Mouse (Mus musculus): ENCODE measurements around the gene Pnma1. TPM values are rescaled to one million over a fixed set of nuclear protein-coding genes. Genes with fewer than 3 reads are reported as not detected.
A peak's percentile ranks its signal among the peaks of the same experiment; 100 is the strongest.
"Not testable (repeated sequence)": the region's sequence is repeated elsewhere in the genome, so short reads cannot be mapped to it uniquely, and the experiment has no call there.

The Pnma1 gene
- total RNA-seq, 2 experiments from 2014 or later = 0.14 to 0.18 TPM

DNA sequence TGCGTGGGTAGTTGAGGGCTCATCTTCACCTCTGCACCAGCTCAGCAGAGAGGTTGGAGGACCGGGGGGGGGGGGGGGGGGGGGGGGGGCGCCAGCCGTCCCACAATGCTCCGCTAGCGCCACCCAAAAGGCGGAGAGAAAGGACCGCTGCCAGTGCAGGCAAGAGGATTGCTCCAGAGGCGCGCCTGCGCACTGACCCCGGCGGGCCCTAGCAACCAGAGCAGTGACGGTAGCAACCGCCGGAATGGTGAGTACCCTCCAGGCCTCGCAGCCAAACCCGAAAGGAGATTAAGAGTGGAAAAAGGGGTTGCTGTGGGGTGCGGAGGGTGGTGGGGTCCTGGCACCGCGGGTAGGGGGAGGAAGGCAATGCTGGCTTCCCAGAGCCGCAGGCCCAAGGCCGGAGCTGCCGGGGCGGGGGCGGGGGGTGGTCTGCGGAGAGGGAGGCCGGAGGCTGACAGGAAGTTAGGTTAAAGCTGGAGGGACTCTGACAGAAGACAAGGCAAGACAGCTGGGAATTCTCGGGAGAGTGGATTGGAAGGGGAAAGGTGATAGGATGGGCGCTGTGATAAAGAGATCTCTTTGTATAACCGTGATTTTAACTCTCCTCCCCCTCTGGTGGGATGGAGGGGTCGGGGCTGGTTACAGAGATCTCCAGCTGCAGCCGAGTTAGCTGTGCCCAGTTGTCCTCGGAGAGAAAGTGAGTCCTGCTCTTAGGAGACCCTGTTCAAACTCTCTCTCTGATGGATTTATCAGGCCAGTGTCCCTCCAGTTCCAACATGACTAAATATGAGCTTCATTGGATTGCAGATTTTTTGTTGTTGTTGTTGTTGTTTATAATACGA is 33.9 kb downstream of the Pnma1 start, which contains the start of gene Dnal1:
Gene Dnal1 (plus strand): TSS at position 214 of the 842 bp plus-strand sequence.
- DNase-seq (ENCODE audit: low spot score) = peak; percentile 77
- intact Hi-C loops (cut with DNase I) = no loop called here

- intact Hi-C loops (cut with DNase I) = no loop called here
- no peak for DNase-seq (ENCODE audit: low spot score)
Observed at GRCm38 (mm10) chr12:84113676-84114075, 34.6 kb downstream of the Pnma1 start.

DNA sequence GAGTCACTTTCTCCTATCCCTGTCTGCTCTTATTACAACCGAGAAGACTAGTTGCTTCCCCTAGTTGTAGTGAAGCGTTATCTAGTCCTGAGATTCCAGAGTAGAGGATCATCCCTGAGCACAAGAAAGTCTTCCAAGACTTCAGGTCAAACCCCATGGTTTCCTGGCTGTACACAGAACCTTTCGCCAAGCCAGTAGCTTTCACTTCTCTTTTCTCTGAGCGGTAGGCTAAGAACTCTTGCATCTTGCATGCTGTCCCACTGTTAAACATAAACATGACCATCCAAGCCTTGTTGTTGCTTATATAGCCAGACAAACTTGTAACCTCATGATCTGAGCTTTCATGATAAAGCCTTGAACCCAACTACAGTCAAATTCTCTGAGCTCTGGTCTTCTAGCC is 37.5 kb downstream of the Pnma1 start:
- DNase-seq (ENCODE audit: low spot score) = no peak
- intact Hi-C loops (cut with DNase I) = no loop called here

GRCm38 (mm10) chr12:84109924-84110323 is 38.4 kb downstream of the Pnma1 start:
- intact Hi-C loops (cut with DNase I) = no loop called here
- no peak for DNase-seq (ENCODE audit: low spot score)

DNA sequence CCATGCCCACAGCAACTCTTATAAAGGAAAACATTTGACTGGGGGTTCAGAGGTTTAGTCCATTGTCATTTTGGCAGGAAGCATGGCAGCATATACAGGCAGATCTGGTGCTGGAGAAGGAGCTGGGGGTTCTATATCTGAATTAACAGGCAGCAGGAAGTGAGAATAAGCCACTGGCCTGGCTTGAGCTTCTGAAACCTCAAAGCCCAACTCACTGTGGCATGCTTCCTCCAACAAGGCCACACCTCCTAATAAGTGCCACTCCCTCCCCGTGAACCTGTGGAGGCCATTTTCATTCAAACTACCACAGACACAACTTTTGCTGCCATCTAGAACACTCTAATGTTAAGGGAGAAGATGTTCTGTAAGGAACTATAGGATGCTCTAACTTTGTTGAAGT is 40.6 kb downstream of the Pnma1 start:
- intact Hi-C loops (cut with DNase I) = no loop called here
- no peak for DNase-seq (ENCODE audit: low spot score)

- intact Hi-C loops (cut with DNase I) = no loop called here
- no peak for DNase-seq (ENCODE audit: low spot score)
Observed at GRCm38 (mm10) chr12:84107012-84107411, 41.3 kb downstream of the Pnma1 start.

- intact Hi-C loops (cut with DNase I) = no loop called here
- no peak for DNase-seq (ENCODE audit: low spot score)
Observed at GRCm38 (mm10) chr12:84101493-84101845, 46.8 kb downstream of the Pnma1 start.

DNA sequence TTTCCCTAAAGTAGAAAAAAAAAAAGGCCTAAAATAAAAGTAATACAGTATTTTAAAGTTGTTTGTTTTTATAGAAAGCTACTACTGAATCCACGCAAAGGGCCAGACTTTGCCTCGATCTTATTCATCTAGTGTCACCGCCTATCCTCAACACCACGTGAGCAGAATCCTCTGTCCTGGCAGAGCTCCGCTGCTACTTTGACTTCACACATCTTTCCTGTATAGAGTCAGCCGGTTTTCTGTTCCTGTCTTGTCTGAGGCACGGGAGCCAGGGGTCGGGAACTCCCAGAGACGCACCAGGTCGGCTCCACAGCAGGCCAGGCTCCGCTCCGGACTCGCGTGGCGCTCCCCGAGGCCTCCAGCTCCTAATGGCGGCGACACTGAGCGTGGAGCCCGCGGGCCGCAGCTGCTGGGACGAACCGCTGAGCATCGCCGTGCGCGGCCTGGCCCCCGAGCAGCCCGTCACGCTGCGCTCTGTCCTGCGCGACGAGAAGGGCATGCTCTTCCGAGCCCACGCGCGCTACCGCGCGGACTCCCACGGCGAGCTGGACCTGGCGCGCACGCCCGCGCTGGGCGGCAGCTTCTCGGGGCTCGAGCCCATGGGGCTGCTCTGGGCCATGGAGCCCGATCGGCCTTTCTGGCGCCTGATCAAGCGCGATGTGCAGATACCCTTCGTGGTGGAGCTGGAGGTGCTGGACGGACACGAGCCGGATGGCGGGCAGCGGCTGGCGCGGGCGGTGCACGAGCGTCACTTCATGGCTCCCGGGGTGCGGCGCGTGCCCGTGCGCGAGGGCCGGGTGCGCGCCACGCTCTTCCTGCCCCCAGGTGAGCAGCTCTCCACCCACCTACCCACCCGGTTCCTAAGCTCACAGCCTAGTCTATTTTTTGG is 47.4 kb downstream of the Pnma1 start, which contains the start of gene Acot6:
Gene Acot6 (plus strand): TSS at position 51 of the 889 bp plus-strand sequence.
- DNase-seq (ENCODE audit: low spot score) = peak; percentile 4
- intact Hi-C loops (cut with DNase I) = not testable (repeated sequence)

GRCm38 (mm10) chr12:84100071-84100470 is 48.2 kb downstream of the Pnma1 start:
- intact Hi-C loops (cut with DNase I) = no loop called here
- no peak for DNase-seq (ENCODE audit: low spot score)

- intact Hi-C loops (cut with DNase I) = no loop called here
- no peak for DNase-seq (ENCODE audit: low spot score)
Observed at GRCm38 (mm10) chr12:84099605-84100004, 48.7 kb downstream of the Pnma1 start.

Other genes with a start within 250 kb of the Pnma1 start
- 10 to 100 TPM; 29.5 to 36.3 TPM for gene Numb, start 226.6 kb downstream of the Pnma1 start, total RNA-seq (2021)
- gene Riox1, start 197.9 kb downstream of the Pnma1 start, total RNA-seq (2021) = 1 to 10 TPM; 5.2 to 5.5 TPM
- not detected for gene Heatr4, start 163.6 kb downstream of the Pnma1 start, total RNA-seq (2021)
- gene Acot2, start 160.6 kb downstream of the Pnma1 start, total RNA-seq (2021) = 100 to 1,000 TPM; 100 to 107 TPM
- 10 to 100 TPM; 35.8 to 47.2 TPM for gene Acot1, start 139.0 kb downstream of the Pnma1 start, total RNA-seq (2021)
- gene Acot4, start 110.1 kb downstream of the Pnma1 start, total RNA-seq (2021) = 1 to 10 TPM in 1 of 2 experiments, under 1 TPM in 1; 0.94 to 1.5 TPM
- gene Gm49366, start 109.6 kb downstream of the Pnma1 start, total RNA-seq (2021) = not detected
- gene Acot3, start 96.3 kb downstream of the Pnma1 start, total RNA-seq (2021) = 1 to 10 TPM; 1.7 TPM
- gene Acot5, start 79.2 kb downstream of the Pnma1 start, total RNA-seq (2021) = not detected
- gene Acot6, start 47.8 kb downstream of the Pnma1 start, total RNA-seq (2021) = 1 to 10 TPM; 2.2 to 2.4 TPM
- 10 to 100 TPM in 1 of 2 experiments, 1 to 10 TPM in 1; 8.2 to 10.1 TPM for gene Dnal1, start 34.1 kb downstream of the Pnma1 start, total RNA-seq (2021)
- 10 to 100 TPM; 13.8 to 17.7 TPM for gene Elmsan1, start 70.4 kb upstream of the Pnma1 start, total RNA-seq (2021)
- 100 to 1,000 TPM; 213 to 236 TPM for gene Ptgr2, start 136.7 kb upstream of the Pnma1 start, total RNA-seq (2021)
- gene Zfp410, start 168.4 kb upstream of the Pnma1 start, total RNA-seq (2021) = 10 to 100 TPM; 19.5 to 22.1 TPM
- 100 to 1,000 TPM; 102 to 106 TPM for gene Coq6, start 213.2 kb upstream of the Pnma1 start, total RNA-seq (2021)
- gene Fam161b, start 213.3 kb upstream of the Pnma1 start, total RNA-seq (2021) = 1 to 10 TPM; 8.3 to 8.5 TPM